Comparison of ENCODE assay signal across 10 mouse cellular contexts in genomic region chr10:60411794-60412193, GRCm38 (mm10). TPM values are rescaled to one million over a fixed set of nuclear protein-coding genes. Genes with fewer than 3 reads are reported as not detected.
A peak's percentile ranks its signal among the peaks of the same experiment; 100 is the strongest.
DNase-seq lines count a peak whose midpoint lies in the region; ATAC-seq and TF ChIP-seq lines count a peak whose summit lies in the region.
"Had no signal": no experiment of that assay in that cellular context is flagged by ENCODE, and none has a peak within 500 bp of the region (broad histone marks: within the 10 kb centered on the region; RNA-seq: fewer than 3 reads in every experiment).

No protein-coding gene starts in this region.

- no peaks in the 10 kb centered on the region for H3K27me3 ChIP-seq in kidney, postnatal 0 days (ENCODE audit: insufficient read depth, low read length)
- H3K27me3 ChIP-seq in thymus, adult 2 months (ENCODE audit: control insufficient read depth, insufficient read depth, low read length): no peaks in the 10 kb centered on the region
- H3K27me3 ChIP-seq in stomach, postnatal 0 days (ENCODE audit: control insufficient read depth, insufficient read depth, low read length): no peaks in the 10 kb centered on the region
- H3K27me3 ChIP-seq: hindbrain, embryonic 15.5 days had no signal

- ATAC-seq in kidney, postnatal 0 days (replicated peaks; ENCODE audit: low FRiP score, low read depth): no peak
- no peak for ATAC-seq in stomach, postnatal 0 days (ENCODE audit: low FRiP score, low TSS enrichment)

- H3K4me3 ChIP-seq in kidney, postnatal 0 days (replicated peaks; ENCODE audit: low read depth, low read length): no peak overlapping the region
- H3K4me3 ChIP-seq in thymus, adult 2 months (ENCODE audit: control insufficient read depth, insufficient read depth, low read length): no peak overlapping the region
- no peak overlapping the region for H3K4me3 ChIP-seq in stomach, postnatal 0 days (ENCODE audit: low read depth, low read length)
- H3K4me3 ChIP-seq: erythroblast, embryonic 14.5 days; heart, embryonic 10.5 days; hindbrain, embryonic 15.5 days had no signal

- H3K4me2 ChIP-seq in kidney, postnatal 0 days (ENCODE audit: low read length): no peak overlapping the region
- no peak overlapping the region for H3K4me2 ChIP-seq in stomach, postnatal 0 days (replicated peaks; ENCODE audit: low read depth)
- H3K4me2 ChIP-seq: hindbrain, embryonic 15.5 days had no signal

- 27% methylated on average over 5 of the region's 5 CpGs for WGBS in kidney, postnatal 0 days
- WGBS in thymus, adult 2 months: 62% methylated on average over 5 of the region's 5 CpGs
- WGBS in stomach, postnatal 0 days: 31% methylated on average over 5 of the region's 5 CpGs

- TF ChIP-seq EP300 in stomach, postnatal 0 days (optimal IDR thresholded peaks at IDR 0.05): no peak

- no peaks in the 10 kb centered on the region for H3K4me1 ChIP-seq in kidney, postnatal 0 days (replicated peaks; ENCODE audit: insufficient read depth, low read length)
- 0 out of 2 replicates have a peak, but pooled peaks cover 5% of the 10 kb centered on the region for H3K4me1 ChIP-seq in thymus, adult 2 months (replicated peaks; ENCODE audit: control insufficient read depth, insufficient read depth, low read length)
- no peaks in the 10 kb centered on the region for H3K4me1 ChIP-seq in stomach, postnatal 0 days (replicated peaks; ENCODE audit: control insufficient read depth, insufficient read depth)
- H3K4me1 ChIP-seq: heart, embryonic 10.5 days; hindbrain, embryonic 15.5 days had no signal

- no peak overlapping the region for H3K27ac ChIP-seq in kidney, postnatal 0 days
- H3K27ac ChIP-seq in thymus, adult 2 months (ENCODE audit: control insufficient read depth, insufficient read depth, low read length): no peak overlapping the region
- H3K27ac ChIP-seq in stomach, postnatal 0 days (replicated peaks): no peak overlapping the region
- H3K27ac ChIP-seq: heart, embryonic 10.5 days; hindbrain, embryonic 15.5 days had no signal

- TF ChIP-seq CTCF in kidney, postnatal 0 days (IDR thresholded peaks at IDR 0.05; ENCODE audit: low read depth): peak; percentile 72
- TF ChIP-seq CTCF in thymus, adult 2 months (IDR thresholded peaks at IDR 0.05; ENCODE audit: borderline replicate concordance, control insufficient read depth, extremely low read depth, insufficient read depth, low read length, poor library complexity): peak; percentile 31; the same call in 1 of the 2 replicates
- TF ChIP-seq CTCF in stomach, postnatal 0 days (IDR thresholded peaks at IDR 0.05; ENCODE audit: low read depth): peak; percentile 78

- no peak for TF ChIP-seq POLR2A in thymus, adult 2 months (IDR thresholded peaks at IDR 0.05; ENCODE audit: control insufficient read depth, extremely low read depth, insufficient read depth, low read length, poor library complexity)

- no peaks in the 10 kb centered on the region for H3K36me3 ChIP-seq in kidney, postnatal 0 days (ENCODE audit: insufficient read depth, low read length)
- H3K36me3 ChIP-seq in thymus, adult 2 months (ENCODE audit: control insufficient read depth, insufficient read depth, low read length): no peaks in the 10 kb centered on the region
- no peaks in the 10 kb centered on the region for H3K36me3 ChIP-seq in stomach, postnatal 0 days (ENCODE audit: control insufficient read depth, insufficient read depth, low read length)
- H3K36me3 ChIP-seq: heart, embryonic 10.5 days; hindbrain, embryonic 15.5 days had no signal

- peak; percentile 50 for DNase-seq in kidney, postnatal 0 days (ENCODE audit: low spot score)
- no peak for DNase-seq in kidney, adult 11 months
- DNase-seq in thymus, adult 2 months: no peak
- no peak for DNase-seq in thymus, postnatal 10 days (ENCODE audit: low spot score in 2 of 2)
- peak; percentile 40 for DNase-seq in embryo, embryonic 10 days (ENCODE audit: low spot score)
- no peak for DNase-seq in stomach, postnatal 0 days (ENCODE audit: low spot score)
- DNase-seq in layer of hippocampus, adult 9-11 months: no peak

- no peaks in the 10 kb centered on the region for H3K9me3 ChIP-seq in kidney, postnatal 0 days (replicated peaks; ENCODE audit: low read length)
- H3K9me3 ChIP-seq in stomach, postnatal 0 days (ENCODE audit: control insufficient read depth, low read length): no peaks in the 10 kb centered on the region
- H3K9me3 ChIP-seq: heart, embryonic 10.5 days; hindbrain, embryonic 15.5 days had no signal

- H3K9ac ChIP-seq in kidney, postnatal 0 days (ENCODE audit: low read depth, low read length): no peak overlapping the region
- no peak overlapping the region for H3K9ac ChIP-seq in stomach, postnatal 0 days (ENCODE audit: low read length)
- H3K9ac ChIP-seq: hindbrain, embryonic 15.5 days had no signal

RNA-seq across cellular contexts. Expression of gene Gm17455, which starts 12.3 kb away (rescaled TPM):
- polyA plus RNA-seq in kidney, postnatal 0 days (2015; fragmentation: Nextera tagmentation; extraction: Ambion mirVana): 0.74 and 0.84 TPM in 2 replicates
- polyA plus RNA-seq in thymus, adult 2 months (2012; rRNA removed): 1.1 and 2.3 TPM in 2 replicates
- polyA plus RNA-seq in stomach, postnatal 0 days (2015; fragmentation: Nextera tagmentation; extraction: Ambion mirVana): 0.74 and 1.0 TPM in 2 replicates
- polyA plus RNA-seq: erythroblast, embryonic 14.5 days had no signal

Comparison
In these comparisons a context has a peak if more than half of its experiments do, and no peak if none do; other contexts are left out.
1. DNase-seq: peak in kidney, postnatal 0 days (single experiment) and embryo, embryonic 10 days (single experiment); none in kidney, adult 11 months (single experiment), thymus, adult 2 months (single experiment), thymus, postnatal 10 days (0 of 2), stomach, postnatal 0 days (single experiment) and layer of hippocampus, adult 9-11 months (single experiment).
2. Peak in every context shown above with its lines, with median percentiles within 50 percentile points of each other: CTCF ChIP-seq.